Mouse (Mus musculus): ENCODE data around the gene Edf1.

DNA sequence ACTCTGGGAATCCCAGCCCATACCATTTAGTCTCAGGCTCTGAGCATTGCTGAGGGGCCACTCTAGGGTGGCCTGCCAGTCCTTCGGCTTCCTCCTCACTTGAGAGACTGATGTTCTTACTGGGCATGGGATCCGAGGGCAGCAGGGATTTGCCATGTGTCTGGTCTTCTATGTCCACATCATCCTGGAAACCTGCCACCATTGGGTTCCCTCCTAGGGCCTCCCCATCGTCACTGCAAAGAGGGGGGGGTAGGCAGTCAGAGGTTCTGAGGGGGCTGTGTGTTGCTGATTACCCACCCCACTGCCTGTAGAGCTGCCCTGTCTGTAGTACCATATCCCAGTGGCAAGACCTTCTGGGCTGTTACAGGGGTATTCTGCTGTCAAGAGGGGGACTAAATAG is 28.0 kb downstream of the Edf1 start:
- TF ChIP-seq POLR2A (IDR thresholded peaks at IDR 0.05; ENCODE audit: borderline replicate concordance, extremely low read depth, insufficient read depth, insufficient read length, poor library complexity, severe bottlenecking) (no peak), CTCF (IDR thresholded peaks at IDR 0.05; ENCODE audit: borderline replicate concordance, extremely low read depth, insufficient read depth, insufficient read length) (no peak)

Data from brain, embryonic 14.5 days (tissue).